Mouse (Mus musculus) lung, adult 10 weeks (tissue): ENCODE data around the gene C87499. TPM values are rescaled to one million over a fixed set of nuclear protein-coding genes. Genes with fewer than 3 reads are reported as not detected.

ENCODE experiments used
- polyA plus RNA-seq: library from polyadenylated mRNA; stranded (reverse); fragments of 350-450 nt; fragmentation: Illumina TruSeq; extraction: RNeasy Lipid Tissue Mini Kit (QIAGEN cat#74804); gene quantifications from one replicate; pipeline ENCODE4 v1.2.3, GENCODE M21; 2014; ENCODE audit warnings: low read depth, low replicate concordance; ENCODE audit not compliant: insufficient read depth

Gene C87499
- polyA plus RNA-seq, result not detected

GRCm38 (mm10) chr4:88634311-88634710, at the start of gene C87499:
C87499 (minus strand) TSS chr4:88634411.

GRCm38 (mm10) chr4:88683812-88684211, 49.6 kb upstream of the C87499 start, which contains the start of gene Ifna2:
Ifna2 (minus strand) TSS chr4:88683912.

GRCm38 (mm10) chr4:88676824-88677223, 42.6 kb upstream of the C87499 start, which contains the start of gene Ifna16:
Ifna16 (minus strand) TSS chr4:88676924.

GRCm38 (mm10) chr4:88644359-88644758, 10.1 kb upstream of the C87499 start, which contains the start of gene Ifna13:
Ifna13 (minus strand) TSS chr4:88644459.

GRCm38 (mm10) chr4:88603276-88603675, 30.9 kb downstream of the C87499 start, which contains the start of gene Ifna12:
Ifna12 (minus strand) TSS chr4:88603376.

GRCm38 (mm10) chr4:88592285-88592684, 41.9 kb downstream of the C87499 start, which contains the start of gene Ifna9:
Ifna9 (minus strand) TSS chr4:88592385.

Other genes with a start within 250 kb of the C87499 start
- 5.1 TPM for gene Hacd4, start 195.5 kb downstream of the C87499 start, polyA plus RNA-seq
- not detected for gene Ifnb1, start 111.6 kb downstream of the C87499 start, polyA plus RNA-seq
- not detected for gene Ifna15, start 76.2 kb downstream of the C87499 start, polyA plus RNA-seq
- gene Ifna14, start 62.6 kb downstream of the C87499 start, polyA plus RNA-seq, result not detected
- gene Ifna9, start 42.0 kb downstream of the C87499 start, polyA plus RNA-seq, result not detected
- gene Ifna12, start 31.0 kb downstream of the C87499 start, polyA plus RNA-seq, result not detected
- not detected for gene Ifna13, start 10.0 kb upstream of the C87499 start, polyA plus RNA-seq
- not detected for gene Ifna16, start 42.5 kb upstream of the C87499 start, polyA plus RNA-seq
- gene Ifna2, start 49.5 kb upstream of the C87499 start, polyA plus RNA-seq, result not detected
- gene Ifnab, start 56.9 kb upstream of the C87499 start, polyA plus RNA-seq, result not detected
- gene Gm26566, start 87.4 kb upstream of the C87499 start, polyA plus RNA-seq, result not detected
- 30.6 TPM for gene Klhl9, start 88.1 kb upstream of the C87499 start, polyA plus RNA-seq
- not detected for gene Gm13271, start 120.5 kb upstream of the C87499 start, polyA plus RNA-seq
- gene Gm13283, start 125.7 kb upstream of the C87499 start, polyA plus RNA-seq, result not detected
- not detected for gene Gm13290, start 139.4 kb upstream of the C87499 start, polyA plus RNA-seq
- gene Gm13289, start 142.5 kb upstream of the C87499 start, polyA plus RNA-seq, result not detected
- gene Gm13272, start 145.4 kb upstream of the C87499 start, polyA plus RNA-seq, result not detected
- gene Ifnz, start 147.7 kb upstream of the C87499 start, polyA plus RNA-seq, result not detected
- gene Gm13276, start 151.3 kb upstream of the C87499 start, polyA plus RNA-seq, result not detected
- not detected for gene Gm13277, start 154.2 kb upstream of the C87499 start, polyA plus RNA-seq
- gene Gm13278, start 157.1 kb upstream of the C87499 start, polyA plus RNA-seq, result not detected
- not detected for gene Gm13275, start 160.1 kb upstream of the C87499 start, polyA plus RNA-seq
- not detected for gene Gm13279, start 163.0 kb upstream of the C87499 start, polyA plus RNA-seq
- not detected for gene Gm13285, start 165.3 kb upstream of the C87499 start, polyA plus RNA-seq
- gene Gm13287, start 168.8 kb upstream of the C87499 start, polyA plus RNA-seq, result not detected
- gene Gm13288, start 171.1 kb upstream of the C87499 start, polyA plus RNA-seq, result not detected
- not detected for gene Ifna7, start 181.8 kb upstream of the C87499 start, polyA plus RNA-seq
- not detected for gene Ifna11, start 185.5 kb upstream of the C87499 start, polyA plus RNA-seq
- gene Ifna6, start 193.0 kb upstream of the C87499 start, polyA plus RNA-seq, result not detected
- gene Ifna5, start 201.1 kb upstream of the C87499 start, polyA plus RNA-seq, result not detected
- gene Ifna4, start 207.4 kb upstream of the C87499 start, polyA plus RNA-seq, result not detected
- gene Ifna1, start 215.7 kb upstream of the C87499 start, polyA plus RNA-seq, result not detected
- gene Ifne, start 245.8 kb upstream of the C87499 start, polyA plus RNA-seq, result not detected